Mouse (Mus musculus): ENCODE data around the gene Vwa3b. TPM values are rescaled to one million over a fixed set of nuclear protein-coding genes. Genes with fewer than 3 reads are reported as not detected.

Gene Vwa3b
- polyA plus RNA-seq, 1 experiment from 2014 or later: not detected

DNA sequence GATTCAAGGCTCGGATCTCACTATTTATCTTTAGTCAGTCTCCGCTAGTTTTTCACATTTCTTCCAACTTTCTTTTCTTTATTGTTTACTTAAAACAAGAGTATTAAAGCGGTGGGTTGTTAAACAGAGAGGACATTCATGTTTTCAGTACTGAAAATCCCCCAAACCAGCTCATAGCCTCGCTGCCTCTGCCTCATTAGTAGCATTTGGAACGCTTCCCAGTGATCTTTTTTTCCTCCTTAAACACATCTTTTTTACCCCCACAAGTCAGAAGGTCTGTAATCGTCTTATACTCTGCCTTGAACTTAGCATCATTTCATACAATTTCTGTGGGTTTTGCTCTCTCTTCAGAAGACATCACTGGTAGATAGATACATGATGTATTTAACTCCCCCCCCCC is 139.7 kb downstream of the Vwa3b start:
- 79% methylated on average over 6 of the region's 6 CpGs for WGBS (ENCODE audit: missing documents)
- H3K79me2 ChIP-seq (ENCODE audit: inconsistent target): no peaks in the 10 kb centered on the region
- no peak overlapping the region for H3K27ac ChIP-seq
- no peaks in the 10 kb centered on the region for H3K36me3 ChIP-seq (ENCODE audit: inconsistent target)
- H3K4me3 ChIP-seq (ENCODE audit: inconsistent target): no peak overlapping the region

DNA sequence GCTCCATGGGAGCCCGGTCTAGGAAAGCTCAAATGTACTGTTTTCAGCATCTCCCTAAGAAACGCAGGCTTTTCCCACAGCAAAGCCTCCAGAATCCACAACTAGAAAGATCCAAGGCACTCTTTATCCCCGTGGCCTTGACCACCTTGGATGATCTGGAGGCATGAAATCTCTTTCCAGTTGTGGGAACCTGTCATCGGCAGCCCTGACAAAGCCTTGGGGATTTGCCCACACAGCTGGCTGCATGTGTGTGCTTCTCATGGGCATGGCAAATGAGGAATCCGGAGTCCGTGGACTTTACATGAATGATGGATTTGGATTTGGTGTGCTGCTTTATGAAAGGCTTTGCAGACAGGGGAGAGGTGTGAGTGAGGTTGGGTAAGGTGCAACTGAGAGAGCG is 141.5 kb downstream of the Vwa3b start:
- H3K79me2 ChIP-seq (ENCODE audit: inconsistent target): no peaks in the 10 kb centered on the region
- H3K27ac ChIP-seq: no peak overlapping the region
- H3K36me3 ChIP-seq (ENCODE audit: inconsistent target): no peaks in the 10 kb centered on the region
- WGBS (ENCODE audit: missing documents): 88% methylated on average over 7 of the region's 7 CpGs
- H3K4me3 ChIP-seq (ENCODE audit: inconsistent target): no peak overlapping the region

DNA sequence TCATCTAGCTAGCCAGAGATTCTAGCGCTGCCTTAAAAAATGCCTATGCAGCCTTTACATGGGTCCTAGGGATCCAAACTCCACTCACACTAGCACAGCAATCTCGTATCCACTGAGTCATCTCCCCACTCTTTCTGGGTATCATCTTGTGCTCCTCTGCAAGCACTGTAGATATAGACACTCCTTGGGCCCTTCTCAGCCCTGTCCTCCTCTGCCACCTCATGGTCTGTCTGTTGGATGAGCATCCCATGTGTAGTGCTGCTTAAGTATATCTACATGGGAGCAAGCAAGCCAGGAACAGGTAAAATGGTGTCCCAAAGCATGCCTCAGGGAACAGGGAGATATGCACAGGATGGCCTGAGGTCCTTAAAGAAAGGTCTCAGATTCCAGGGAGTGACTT is 151.5 kb downstream of the Vwa3b start:
- H3K27ac ChIP-seq: no peak overlapping the region
- WGBS (ENCODE audit: missing documents): 97% methylated on average over 2 of the region's 2 CpGs
- H3K36me3 ChIP-seq (ENCODE audit: inconsistent target): no peaks in the 10 kb centered on the region
- no peaks in the 10 kb centered on the region for H3K79me2 ChIP-seq (ENCODE audit: inconsistent target)
- no peak overlapping the region for H3K4me3 ChIP-seq (ENCODE audit: inconsistent target)

DNA sequence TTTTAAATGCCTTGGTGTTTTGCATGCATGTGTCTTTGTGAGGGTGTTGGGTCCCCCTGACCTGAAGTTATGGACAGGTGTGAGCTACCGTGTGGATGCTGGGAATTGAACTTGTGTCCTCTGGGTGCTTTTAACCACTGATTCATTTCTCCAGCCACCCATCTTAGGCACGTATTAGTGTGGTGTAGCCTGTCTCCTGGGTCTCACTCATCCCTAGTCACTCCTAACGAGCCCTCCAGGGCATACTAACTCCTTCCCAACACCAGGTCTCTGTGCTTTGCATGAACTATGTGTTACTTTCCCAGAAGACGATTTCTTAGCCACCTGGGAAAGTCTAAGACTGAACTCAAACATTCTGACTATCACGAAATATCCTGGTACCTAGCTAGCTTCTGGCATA is 153.5 kb downstream of the Vwa3b start:
- Histone ChIP-seq H3K79me2 (ENCODE audit: inconsistent target) (no peaks in the 10 kb centered on the region), H3K36me3 (ENCODE audit: inconsistent target) (no peaks in the 10 kb centered on the region), H3K27ac (no peak overlapping the region), H3K4me3 (ENCODE audit: inconsistent target) (no peak overlapping the region)
- 79% methylated on average over 5 of the region's 5 CpGs for WGBS (ENCODE audit: missing documents)

DNA sequence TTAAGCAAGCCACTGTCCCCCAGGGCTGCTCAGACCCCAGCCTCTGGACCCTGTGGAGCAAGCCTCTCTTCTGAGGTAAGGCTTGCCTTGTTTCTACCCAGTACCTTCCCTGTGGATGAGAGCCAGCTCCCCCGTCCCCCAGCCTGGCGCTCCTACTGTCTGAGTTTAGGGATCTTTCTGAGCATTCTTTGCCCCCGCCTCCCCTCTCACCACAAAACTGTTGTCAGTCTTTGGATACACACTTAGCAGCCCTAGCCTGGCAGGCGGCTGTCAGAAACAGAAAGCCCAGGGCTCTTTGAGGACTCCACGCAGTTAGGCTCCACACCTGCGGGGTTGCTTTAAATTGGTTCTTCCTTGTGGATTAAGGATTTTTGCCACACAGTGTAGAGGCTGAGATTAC is 160.7 kb downstream of the Vwa3b start:
- H3K36me3 ChIP-seq (ENCODE audit: inconsistent target): no peaks in the 10 kb centered on the region
- no peak overlapping the region for H3K4me3 ChIP-seq (ENCODE audit: inconsistent target)
- no peak overlapping the region for H3K27ac ChIP-seq
- WGBS (ENCODE audit: missing documents): 90% methylated on average over 6 of the region's 6 CpGs
- H3K79me2 ChIP-seq (ENCODE audit: inconsistent target): no peaks in the 10 kb centered on the region

DNA sequence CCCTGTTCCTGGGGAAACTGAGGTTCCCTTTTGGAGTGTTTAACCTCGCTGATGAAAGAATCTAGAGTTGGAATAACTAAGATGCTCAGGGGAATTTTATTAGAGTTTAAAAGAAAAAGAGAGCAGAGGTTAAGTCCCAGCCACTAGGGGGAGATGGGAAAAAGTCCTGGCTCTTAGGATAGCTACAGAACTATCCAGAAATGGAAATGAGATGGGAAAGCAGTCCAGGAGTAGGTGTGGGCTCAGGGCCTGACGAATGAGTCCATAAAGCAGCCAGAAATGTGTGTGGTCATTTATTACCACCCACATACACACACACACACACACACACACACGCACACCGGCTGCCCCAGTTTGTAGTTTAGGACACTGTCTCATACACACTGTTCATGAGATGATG is 168.2 kb downstream of the Vwa3b start:
- H3K79me2 ChIP-seq (ENCODE audit: inconsistent target): no peaks in the 10 kb centered on the region
- no peak overlapping the region for H3K4me3 ChIP-seq (ENCODE audit: inconsistent target)
- 67% methylated on average over 4 of the region's 4 CpGs for WGBS (ENCODE audit: missing documents)
- no peaks in the 10 kb centered on the region for H3K36me3 ChIP-seq (ENCODE audit: inconsistent target)
- no peak overlapping the region for H3K27ac ChIP-seq

DNA sequence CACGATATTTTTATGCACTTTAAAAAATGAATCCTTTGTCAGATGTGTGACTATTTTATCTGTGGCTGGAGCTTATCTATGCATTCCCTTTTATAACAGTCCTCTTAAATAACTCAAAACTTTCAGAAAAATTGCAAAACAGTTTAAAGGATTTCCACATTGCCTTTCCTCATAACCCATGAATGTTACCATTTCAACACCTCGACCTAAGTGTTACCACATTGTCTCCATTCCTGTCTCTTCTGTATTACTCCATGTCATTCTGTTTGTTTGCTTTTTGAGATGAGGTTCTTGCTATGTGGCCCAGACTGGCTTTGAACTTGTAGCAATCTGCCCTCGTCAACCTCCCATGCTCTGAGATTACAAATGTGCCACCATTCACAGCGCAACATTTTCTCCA is 175.0 kb downstream of the Vwa3b start:
- 68% methylated on average over 4 of the region's 4 CpGs for WGBS (ENCODE audit: missing documents)

DNA sequence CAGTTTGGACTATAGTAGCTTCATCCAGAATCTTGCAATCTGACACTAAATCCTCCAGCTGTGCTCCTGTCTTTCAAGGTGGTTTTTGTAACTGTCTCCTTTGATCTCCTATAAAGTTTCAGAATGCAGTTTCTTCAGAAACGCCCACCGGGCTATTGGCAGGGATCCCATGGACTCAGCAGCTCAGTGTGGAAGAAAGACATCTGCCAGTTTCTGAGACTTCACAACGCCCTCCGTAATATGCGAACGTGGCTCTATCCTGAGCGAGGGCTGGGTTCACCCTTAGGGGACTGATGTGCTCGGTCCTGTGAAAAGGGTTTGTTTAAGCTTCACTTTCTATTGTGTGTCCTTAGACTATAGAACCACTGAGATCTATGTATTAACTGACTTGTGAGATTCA is 181.3 kb downstream of the Vwa3b start:
- 94% methylated on average over 8 of the region's 8 CpGs for whole genome bisulfite sequencing (ENCODE audit: missing documents)
- H3K36me3 ChIP-seq (ENCODE audit: inconsistent target): no peaks in the 10 kb centered on the region
- H3K27ac ChIP-seq: no peak overlapping the region
- H3K79me2 ChIP-seq (ENCODE audit: inconsistent target): no peaks in the 10 kb centered on the region
- no peak overlapping the region for H3K4me3 ChIP-seq (ENCODE audit: inconsistent target)

More for the DNA sequence above, 175.0 kb downstream of the Vwa3b start:
- Histone ChIP-seq H3K4me3 (ENCODE audit: inconsistent target) (no peak overlapping the region), H3K36me3 (ENCODE audit: inconsistent target) (no peaks in the 10 kb centered on the region), H3K27ac (no peak overlapping the region), H3K79me2 (ENCODE audit: inconsistent target) (no peaks in the 10 kb centered on the region)

DNA sequence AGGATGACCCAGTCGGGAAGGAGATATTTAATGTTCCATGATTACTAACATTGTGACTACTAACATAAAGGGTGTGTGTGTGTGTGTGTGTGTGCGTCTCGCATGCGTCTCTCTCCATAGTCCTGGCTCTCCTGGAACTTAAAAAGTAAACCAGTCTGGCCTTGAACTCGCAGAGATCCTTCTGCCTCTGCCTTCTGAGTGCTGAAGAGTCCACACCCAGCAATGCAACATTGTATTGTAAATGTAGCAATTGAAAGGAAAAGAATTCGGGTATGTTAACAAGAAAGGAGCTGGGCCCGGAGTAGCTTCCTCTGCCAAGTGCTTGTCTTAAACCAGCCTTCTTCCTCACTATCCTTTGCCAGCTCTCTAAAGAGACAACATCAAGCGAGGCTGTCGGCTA is 186.0 kb downstream of the Vwa3b start:
- Histone ChIP-seq H3K79me2 (ENCODE audit: inconsistent target) (no peaks in the 10 kb centered on the region), H3K36me3 (ENCODE audit: inconsistent target) (no peaks in the 10 kb centered on the region), H3K4me3 (ENCODE audit: inconsistent target) (no peak overlapping the region), H3K27ac (no peak overlapping the region)
- 95% methylated on average over 9 of the region's 9 CpGs for WGBS (ENCODE audit: missing documents)

DNA sequence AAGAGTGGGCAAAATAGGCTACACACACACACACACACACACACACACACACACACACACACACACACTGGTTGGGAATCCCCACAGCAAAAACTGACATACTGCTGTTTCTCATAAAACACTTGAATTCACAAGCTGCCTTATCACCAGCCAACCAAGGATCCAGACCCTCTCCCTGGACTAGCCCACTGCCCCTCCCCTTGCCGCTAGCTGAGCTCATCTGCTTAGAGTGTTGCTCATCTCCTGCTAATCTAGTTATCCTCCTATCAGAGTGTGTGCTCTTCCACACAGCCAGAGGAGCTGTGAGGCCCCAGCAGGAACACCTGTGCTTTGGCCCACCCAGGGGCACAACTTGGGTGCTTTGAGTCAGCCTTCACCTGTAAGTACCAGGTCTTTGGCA is 187.7 kb downstream of the Vwa3b start, which contains the start of gene Cnga3:
Gene Cnga3 (plus strand): TSS at position 291 of the 400 bp plus-strand sequence.
- Histone ChIP-seq H3K79me2 (ENCODE audit: inconsistent target) (no peaks in the 10 kb centered on the region), H3K27ac (no peak within 1 kb of the TSS), H3K4me3 (ENCODE audit: inconsistent target) (no peak within 1 kb of the TSS), H3K36me3 (ENCODE audit: inconsistent target) (no peaks in the 10 kb centered on the region)
- WGBS (ENCODE audit: missing documents): 67% methylated on average over 1 of the region's 1 CpGs

DNA sequence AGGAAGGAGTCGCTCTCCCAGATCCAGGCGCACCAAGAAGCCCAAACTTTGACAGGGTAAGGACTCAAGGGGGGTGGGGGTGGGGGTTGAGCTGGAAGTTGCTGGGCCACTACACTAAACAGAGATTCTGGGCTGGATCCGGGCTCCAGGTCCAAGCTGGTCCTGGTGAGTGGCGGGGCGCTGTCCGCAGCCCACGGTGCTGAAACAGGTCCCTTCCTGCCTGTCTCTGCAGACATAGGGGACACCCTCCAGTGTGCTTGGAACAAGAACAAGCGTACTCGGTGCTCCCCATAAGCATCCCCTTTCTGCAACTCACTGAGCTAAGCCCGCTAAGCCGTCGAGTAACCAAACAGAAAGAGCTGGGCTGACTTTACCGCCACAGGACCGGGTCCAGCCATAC is 192.0 kb downstream of the Vwa3b start:
- no peak overlapping the region for H3K4me3 ChIP-seq (ENCODE audit: inconsistent target)
- WGBS (ENCODE audit: missing documents): 12% methylated on average over 14 of the region's 14 CpGs

DNA sequence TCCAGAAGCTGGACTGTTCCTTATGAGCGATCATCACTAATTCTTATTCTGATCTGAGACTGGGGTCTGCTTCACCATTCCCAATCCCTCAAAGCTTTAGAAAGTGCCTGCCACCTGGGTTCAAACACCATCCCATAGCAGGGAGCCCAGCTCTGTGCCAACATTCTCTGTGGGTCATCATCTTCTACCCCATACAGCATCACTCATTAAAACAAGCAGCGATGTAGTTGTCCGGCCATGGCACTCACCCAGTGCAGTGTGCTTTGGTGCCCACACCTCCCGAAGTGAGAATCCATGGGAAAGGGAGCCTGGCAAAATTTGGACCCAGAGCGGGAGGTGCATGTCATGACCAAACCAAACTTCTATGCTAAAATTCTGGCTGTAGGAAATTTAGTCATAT is 193.2 kb downstream of the Vwa3b start:
- no peaks in the 10 kb centered on the region for H3K36me3 ChIP-seq (ENCODE audit: inconsistent target)
- no peaks in the 10 kb centered on the region for H3K79me2 ChIP-seq (ENCODE audit: inconsistent target)
- WGBS (ENCODE audit: missing documents): 89% methylated on average over 5 of the region's 5 CpGs
- H3K27ac ChIP-seq: no peak overlapping the region
- no peak overlapping the region for H3K4me3 ChIP-seq (ENCODE audit: inconsistent target)

More for the DNA sequence above, 192.0 kb downstream of the Vwa3b start:
- no peak overlapping the region for H3K27ac ChIP-seq
- H3K36me3 ChIP-seq (ENCODE audit: inconsistent target): no peaks in the 10 kb centered on the region
- no peaks in the 10 kb centered on the region for H3K79me2 ChIP-seq (ENCODE audit: inconsistent target)

DNA sequence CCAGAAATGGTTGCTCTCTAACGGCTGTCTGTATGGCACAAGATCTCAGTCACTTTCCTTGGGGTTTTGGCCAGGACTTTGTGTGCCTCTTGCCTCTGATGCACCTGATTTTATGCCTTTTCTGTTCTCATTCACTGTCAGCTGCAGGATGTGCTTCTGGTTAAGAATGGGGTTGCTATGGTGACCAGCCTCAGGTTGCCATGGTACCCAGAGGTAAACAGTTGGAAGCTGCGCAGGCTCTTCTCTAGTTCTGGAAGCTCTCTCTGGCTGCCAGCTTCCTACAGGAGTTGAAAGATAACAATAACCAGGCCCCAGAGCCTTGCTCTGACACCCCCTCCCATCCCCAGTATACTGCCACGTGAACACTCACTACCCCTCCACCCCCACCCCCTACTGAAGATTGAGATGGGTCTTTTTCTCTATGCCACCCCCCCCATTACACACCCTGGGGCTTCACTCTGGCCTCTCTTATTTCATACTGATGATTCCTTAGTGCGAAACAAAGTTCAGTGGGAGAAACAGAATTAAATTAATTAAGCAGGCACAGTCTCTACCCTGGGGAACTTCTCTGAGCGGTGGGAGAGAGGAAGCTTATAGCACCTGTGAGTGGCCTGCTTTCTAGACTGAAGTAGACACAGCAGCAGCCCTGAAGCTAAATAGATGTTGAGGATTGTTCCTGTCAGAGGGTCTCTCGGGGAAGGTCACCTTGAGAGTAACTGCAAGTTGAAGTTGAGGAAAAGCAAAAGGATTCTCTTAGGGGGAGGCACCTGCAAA is 193.9 kb downstream of the Vwa3b start:
- Histone ChIP-seq H3K79me2 (ENCODE audit: inconsistent target) (no peaks in the 10 kb centered on the region), H3K27ac (no peak overlapping the region), H3K4me3 (ENCODE audit: inconsistent target) (no peak overlapping the region), H3K36me3 (ENCODE audit: inconsistent target) (no peaks in the 10 kb centered on the region)
- 59% methylated on average over 6 of the region's 6 CpGs for WGBS (ENCODE audit: missing documents)

DNA sequence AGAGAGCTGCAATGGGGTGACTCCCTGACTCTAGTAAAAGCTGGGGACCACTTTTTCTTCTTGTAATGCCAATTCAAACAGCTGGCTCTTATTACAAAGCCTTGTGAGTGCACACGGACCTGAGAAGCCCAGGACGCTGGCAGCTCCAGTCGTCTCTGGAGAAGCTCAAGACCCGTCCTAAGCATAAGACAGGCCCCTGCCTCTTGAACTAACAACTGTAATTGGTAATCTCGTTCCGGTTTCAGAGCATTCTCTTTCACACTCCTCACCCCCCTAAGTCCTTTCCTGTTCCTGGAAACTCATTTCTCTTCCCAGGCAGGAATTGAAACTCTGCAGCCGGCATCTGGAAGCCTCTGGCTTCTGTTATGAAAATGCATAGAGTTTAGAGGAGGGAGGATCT is 195.6 kb downstream of the Vwa3b start:
- WGBS (ENCODE audit: missing documents): 51% methylated on average over 7 of the region's 7 CpGs

DNA sequence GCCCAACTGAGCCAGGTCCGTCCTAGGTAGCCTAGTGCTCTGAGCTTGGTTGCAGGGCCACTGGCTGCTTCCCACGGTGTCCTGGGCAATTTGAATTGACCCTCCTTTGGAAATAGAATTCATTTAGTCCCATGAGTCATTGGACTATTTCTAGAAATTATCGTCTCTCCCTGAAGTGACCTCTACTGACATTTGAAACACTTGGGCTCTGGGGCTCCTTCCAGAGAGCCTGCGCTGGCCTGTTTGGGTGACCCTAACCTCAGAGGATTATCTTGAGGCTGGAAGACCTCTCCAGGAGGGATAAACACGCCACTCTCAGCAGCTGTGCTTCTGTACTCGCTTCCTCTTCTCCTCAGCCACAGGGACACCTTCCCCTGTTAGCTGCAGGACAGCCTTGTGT is 204.0 kb downstream of the Vwa3b start:
- no peak overlapping the region for H3K27ac ChIP-seq
- no peak overlapping the region for H3K4me3 ChIP-seq (ENCODE audit: inconsistent target)
- WGBS (ENCODE audit: missing documents): 77% methylated on average over 6 of the region's 6 CpGs
- no peaks in the 10 kb centered on the region for H3K79me2 ChIP-seq (ENCODE audit: inconsistent target)
- no peaks in the 10 kb centered on the region for H3K36me3 ChIP-seq (ENCODE audit: inconsistent target)

More for the DNA sequence above, 195.6 kb downstream of the Vwa3b start:
- Histone ChIP-seq H3K27ac (no peak overlapping the region), H3K4me3 (ENCODE audit: inconsistent target) (no peak overlapping the region), H3K79me2 (ENCODE audit: inconsistent target) (no peaks in the 10 kb centered on the region), H3K36me3 (ENCODE audit: inconsistent target) (no peaks in the 10 kb centered on the region)

DNA sequence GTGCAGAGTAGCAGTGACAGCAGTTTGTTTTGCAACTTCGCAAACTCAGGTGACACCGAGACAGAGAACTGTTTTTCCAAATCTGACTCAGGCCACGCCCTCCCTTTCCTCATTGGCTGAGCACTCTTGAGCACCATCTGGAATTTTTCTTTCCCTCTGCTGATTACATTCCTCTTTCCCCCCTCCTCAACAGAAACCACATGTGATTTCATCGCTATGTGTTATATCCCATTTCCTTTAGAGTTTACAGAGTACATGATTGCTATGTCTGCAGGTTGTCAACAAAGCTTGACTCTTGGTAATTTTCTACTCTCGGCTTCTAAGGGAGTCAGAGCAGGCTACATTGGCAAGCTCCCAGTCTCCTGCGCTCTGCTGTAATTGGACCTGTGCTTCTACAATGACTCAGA is 204.9 kb downstream of the Vwa3b start:
- no peaks in the 10 kb centered on the region for H3K36me3 ChIP-seq (ENCODE audit: inconsistent target)
- no peak overlapping the region for H3K4me3 ChIP-seq (ENCODE audit: inconsistent target)
- no peaks in the 10 kb centered on the region for H3K79me2 ChIP-seq (ENCODE audit: inconsistent target)
- WGBS (ENCODE audit: missing documents): 74% methylated on average over 6 of the region's 6 CpGs
- H3K27ac ChIP-seq: no peak overlapping the region

Measured in macrophage (primary cell).